Mouse (Mus musculus): Measurements from ENCODE around the gene Olfr629.
"Not testable (repeated sequence)": the region's sequence is repeated elsewhere in the genome, so short reads cannot be mapped to it uniquely, and the experiment has no call there.

Gene Olfr629

GRCm38 (mm10) chr7:103744843-103745242 lies at the start of gene Olfr629:
Gene Olfr629 (minus strand): TSS chr7:103744943.
- no peak for DNase-seq (ENCODE audit: low spot score in 2 of 2)

GRCm38 (mm10) chr7:103792669-103793388 lies 48.1 kb upstream of the Olfr629 start:
- no peak for DNase-seq (ENCODE audit: low spot score in 2 of 2)

DNA sequence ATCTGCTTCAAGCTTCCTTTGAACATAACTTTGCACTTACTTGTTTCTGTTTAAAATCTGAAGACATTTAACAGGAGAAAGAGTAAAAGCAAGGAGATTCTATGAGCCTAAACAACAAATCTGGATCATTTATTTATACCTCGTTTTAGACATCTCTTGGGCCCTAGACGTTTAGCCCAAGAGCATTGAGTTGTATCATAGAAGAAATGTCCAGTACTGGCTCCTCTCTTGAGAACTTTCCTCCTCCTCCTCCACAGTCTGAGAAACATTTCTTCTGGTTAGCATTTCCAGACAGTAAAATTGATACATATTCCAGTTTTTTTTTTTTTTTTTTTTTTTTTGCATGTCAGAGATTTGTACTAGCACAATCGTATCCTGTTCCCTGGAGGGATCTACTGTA lies 47.0 kb upstream of the Olfr629 start, which contains the start of gene Olfr67:
TSS of gene Olfr67 (minus strand) at position 101 of the 400 bp plus-strand sequence.
- DNase-seq (ENCODE audit: low spot score in 2 of 2): no peak

DNA sequence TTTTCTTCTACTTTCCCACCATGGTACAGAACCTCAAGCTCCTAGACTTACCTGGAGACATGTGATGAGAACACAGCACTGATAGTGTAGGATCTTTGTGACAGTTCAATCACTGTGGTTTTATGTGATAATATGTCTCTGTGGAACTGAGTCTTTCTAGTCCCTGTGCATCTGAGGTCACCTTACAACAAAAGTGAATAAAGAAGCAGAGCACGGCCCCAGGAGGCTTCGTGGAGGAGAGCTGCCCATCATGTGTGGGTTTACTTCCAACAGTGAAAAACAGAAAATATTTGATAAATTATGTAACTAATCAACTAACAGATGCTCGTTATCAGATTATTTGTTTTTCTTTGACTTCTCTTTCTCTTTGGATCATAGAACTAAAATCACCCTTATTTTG lies 34.9 kb upstream of the Olfr629 start, which contains the start of gene Olfr68:
TSS of gene Olfr68 (minus strand) at position 101 of the 400 bp plus-strand sequence.
- DNase-seq (ENCODE audit: low spot score in 2 of 2): no peak

- not testable (repeated sequence) for DNase-seq (ENCODE audit: low spot score in 2 of 2)
Measured at GRCm38 (mm10) chr7:103777652-103778051, 32.9 kb upstream of the Olfr629 start.

GRCm38 (mm10) chr7:103771494-103771893 lies 26.8 kb upstream of the Olfr629 start, which contains the start of gene Olfr69:
Gene Olfr69 (minus strand): TSS chr7:103771594.
- no peak for DNase-seq (ENCODE audit: low spot score in 2 of 2)

- DNase-seq (ENCODE audit: low spot score in 2 of 2): not testable (repeated sequence)
Measured at GRCm38 (mm10) chr7:103767687-103768086, 22.9 kb upstream of the Olfr629 start.

- not testable (repeated sequence) for DNase-seq (ENCODE audit: low spot score in 2 of 2)
Measured at GRCm38 (mm10) chr7:103762212-103762611, 17.5 kb upstream of the Olfr629 start.

- DNase-seq (ENCODE audit: low spot score in 2 of 2): no peak
Measured at GRCm38 (mm10) chr7:103757233-103757632, 12.5 kb upstream of the Olfr629 start, which contains the start of gene Olfr630. Gene Olfr630 (minus strand): TSS chr7:103757333.

- no peak for DNase-seq (ENCODE audit: low spot score in 2 of 2)
Measured at GRCm38 (mm10) chr7:103730074-103730473, 14.7 kb downstream of the Olfr629 start, which contains the start of gene Olfr628. Gene Olfr628 (plus strand): TSS chr7:103730374.

DNA sequence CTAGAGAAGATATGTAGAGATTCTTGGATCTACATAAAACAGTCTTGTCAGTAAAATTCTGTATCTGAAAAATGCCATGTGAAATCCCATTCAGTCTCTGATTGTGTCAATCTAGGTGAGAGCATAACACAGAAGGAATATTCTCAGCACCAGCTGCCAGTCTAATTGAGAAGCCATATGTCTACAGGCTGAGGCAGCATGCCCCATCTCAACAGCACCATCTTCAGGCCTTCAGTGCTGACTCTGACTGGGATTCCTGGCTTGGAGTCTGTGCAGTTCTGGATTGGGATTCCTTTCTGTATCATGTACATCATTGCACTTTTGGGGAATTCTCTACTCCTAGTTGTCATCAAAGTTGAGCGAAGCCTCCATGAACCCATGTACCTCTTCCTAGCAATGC lies 28.3 kb downstream of the Olfr629 start:
- not testable (repeated sequence) for DNase-seq (ENCODE audit: low spot score in 2 of 2)

GRCm38 (mm10) chr7:103714371-103714770 lies 30.4 kb downstream of the Olfr629 start, which contains the start of gene Olfr243:
Gene Olfr243 (plus strand): TSS chr7:103714671.
- DNase-seq (ENCODE audit: low spot score in 2 of 2): no peak

- DNase-seq (ENCODE audit: low spot score in 2 of 2): no peak
Measured at GRCm38 (mm10) chr7:103712024-103712423, 32.7 kb downstream of the Olfr629 start.

DNA sequence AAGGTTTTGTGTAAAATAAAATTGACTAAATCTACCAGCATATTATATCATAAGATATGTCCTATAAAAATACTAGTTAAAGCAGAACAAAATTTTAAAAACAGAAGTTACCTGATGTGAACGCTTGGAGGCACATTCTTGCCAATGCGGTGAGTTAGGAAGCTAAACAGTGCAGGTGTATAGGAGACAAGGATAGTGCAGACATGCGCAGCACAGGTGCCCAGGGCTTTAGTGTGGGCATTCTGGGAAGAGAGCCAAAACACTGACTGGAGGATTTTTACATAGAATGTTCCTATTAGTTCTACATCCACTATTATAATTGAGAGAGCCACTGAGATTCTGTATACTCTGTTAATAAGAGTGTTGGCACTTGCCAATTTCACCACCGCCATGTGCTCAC lies 45.3 kb downstream of the Olfr629 start:
- no peak for DNase-seq (ENCODE audit: low spot score in 2 of 2)

Measured in frontal cortex, postnatal 25 days (tissue).